Comparison of ENCODE assay signal across 18 mouse cellular contexts in genomic region chr10:39056050-39056449, GRCm38 (mm10).
"Had no signal": no experiment of that assay in that cellular context is flagged by ENCODE, and none has a peak within 500 bp of the region (broad histone marks: within the 10 kb centered on the region; RNA-seq: fewer than 3 reads in every experiment).

No protein-coding gene starts in this region.

- DNase-seq: lung, embryonic 14.5 days; lung, postnatal 10 days; lung, postnatal 4 days; midbrain, embryonic 14.5 days; retina, postnatal 1 day; right cerebral cortex, adult 18-20 months; right cerebral cortex, postnatal 25 days; right cerebral cortex, postnatal 4 days; spleen, adult 18-20 months; thymus, adult 18-20 months; thymus, postnatal 14 days; thymus, postnatal 36 days had no signal

- H3K4me3 ChIP-seq: midbrain, embryonic 10.5 days; midbrain, embryonic 12.5 days; myocyte; neural tube, embryonic 13.5 days; neural tube, embryonic 15.5 days had no signal

- H3K4me1 ChIP-seq: midbrain, embryonic 12.5 days; neural tube, embryonic 13.5 days; neural tube, embryonic 15.5 days had no signal

- H3K27me3 ChIP-seq: midbrain, embryonic 12.5 days; neural tube, embryonic 13.5 days; neural tube, embryonic 15.5 days had no signal

- ATAC-seq: midbrain, embryonic 16.5 days had no signal

- H3K9me3 ChIP-seq: midbrain, embryonic 10.5 days; midbrain, embryonic 12.5 days; neural tube, embryonic 15.5 days had no signal

- H3K36me3 ChIP-seq: midbrain, embryonic 10.5 days; midbrain, embryonic 12.5 days had no signal

- H3K27ac ChIP-seq: midbrain, embryonic 10.5 days; midbrain, embryonic 12.5 days; neural tube, embryonic 13.5 days; neural tube, embryonic 15.5 days had no signal

- H3K4me2 ChIP-seq: lung, embryonic 14.5 days; midbrain, embryonic 12.5 days; neural tube, embryonic 13.5 days; neural tube, embryonic 15.5 days had no signal

- H3K9ac ChIP-seq: lung, embryonic 14.5 days; midbrain, embryonic 12.5 days; neural tube, embryonic 13.5 days; neural tube, embryonic 15.5 days had no signal
